Mouse (Mus musculus): ENCODE data around the gene Myoz1. TPM values are rescaled to one million over a fixed set of nuclear protein-coding genes. Genes with fewer than 3 reads are reported as not detected.

The Myoz1 gene
- not detected for total RNA-seq (2023)

DNA sequence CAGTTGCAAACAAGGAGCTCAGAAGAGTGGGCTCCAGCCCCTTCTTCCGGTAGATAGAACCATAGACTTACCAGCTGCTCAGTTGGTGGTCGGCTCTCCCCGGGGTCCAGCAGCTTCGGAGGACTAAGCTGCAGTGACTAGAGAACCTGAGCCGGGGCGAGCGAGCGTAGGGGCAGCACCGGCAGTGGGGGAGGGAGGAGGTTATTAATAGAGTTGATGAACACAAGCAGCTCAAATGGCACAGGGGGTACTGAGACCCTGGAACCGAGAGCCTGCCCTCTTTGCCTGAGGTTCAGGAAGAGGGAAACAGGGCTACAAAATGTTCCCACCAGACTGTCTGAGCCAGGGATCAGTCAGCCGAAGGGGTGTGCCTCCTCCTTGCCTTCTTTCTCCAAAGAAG lies at the start of gene Myoz1:
Gene Myoz1 (minus strand): TSS at position 180 of the 400 bp plus-strand sequence.

DNA sequence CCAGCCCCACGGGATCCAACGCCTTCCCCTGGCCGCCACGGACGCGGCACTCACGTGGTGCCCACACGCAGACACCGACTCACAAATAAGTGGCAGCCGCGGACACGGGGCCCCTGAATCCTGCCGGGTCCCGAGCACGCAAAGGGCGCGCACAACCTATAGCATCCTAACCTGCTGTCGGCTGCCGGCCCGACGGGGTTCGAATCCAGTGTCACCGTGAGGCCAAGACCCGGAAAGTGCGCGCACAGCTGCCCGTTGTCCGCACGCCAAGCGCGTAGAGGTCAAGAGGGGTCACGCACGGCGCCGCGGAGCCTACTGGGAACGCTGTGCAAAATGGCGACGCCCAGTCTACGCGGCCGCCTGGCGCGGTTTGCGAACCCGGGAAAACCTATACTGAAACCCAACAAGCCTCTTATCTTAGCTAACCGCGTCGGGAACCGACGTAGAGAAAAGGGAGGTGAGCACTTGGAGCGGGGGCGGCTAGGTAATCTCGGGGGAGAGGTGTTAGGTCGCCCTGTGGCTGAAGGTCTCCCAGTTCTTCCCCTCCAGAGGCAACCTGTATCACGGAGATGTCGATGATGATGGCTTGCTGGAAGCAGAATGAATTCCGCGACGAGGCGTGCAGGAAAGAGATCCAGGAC lies 46.5 kb upstream of the Myoz1 start, which contains the start of gene Chchd1:
Gene Chchd1 (plus strand): TSS at position 266 of the 641 bp plus-strand sequence.

DNA sequence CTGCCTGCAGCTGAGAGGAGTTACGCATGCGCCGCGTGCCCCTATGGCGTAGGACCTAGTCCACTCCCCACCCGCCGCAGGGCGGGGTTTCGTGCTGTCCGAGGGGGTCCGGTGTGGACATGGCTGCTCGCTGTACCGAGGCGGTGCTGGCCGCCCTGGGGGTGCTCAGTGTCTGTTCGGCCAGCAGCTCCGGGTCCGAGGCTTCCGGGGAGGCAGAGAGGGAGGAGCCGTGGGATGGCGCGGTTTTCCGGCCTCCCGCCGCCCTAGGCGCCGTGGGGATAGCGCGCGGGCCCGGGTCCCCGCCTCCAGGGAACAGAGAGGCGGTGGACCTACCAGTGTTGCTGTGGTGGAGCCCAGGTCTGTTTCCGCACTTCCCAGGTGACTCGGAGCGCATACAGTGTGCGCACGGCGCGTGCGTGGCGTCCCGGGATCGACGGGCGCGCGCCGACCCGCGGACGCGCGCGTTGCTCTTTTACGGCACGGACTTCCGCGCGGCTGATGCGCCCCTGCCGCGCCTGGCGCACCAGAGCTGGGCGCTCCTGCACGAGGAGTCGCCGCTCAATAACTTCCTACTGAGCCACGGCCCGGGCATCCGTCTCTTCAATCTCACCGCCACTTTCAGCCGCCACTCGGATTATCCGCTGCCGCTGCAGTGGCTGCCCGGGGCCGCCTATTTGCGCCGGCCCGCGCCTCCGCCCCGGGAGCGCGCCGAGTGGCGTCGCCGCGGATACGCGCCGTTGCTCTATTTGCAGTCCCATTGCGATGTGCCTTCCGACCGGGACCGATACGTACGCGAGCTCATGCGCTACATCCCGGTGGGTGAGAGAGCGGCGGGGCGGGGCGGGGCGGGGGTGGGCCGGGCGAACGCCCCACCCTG lies 38.8 kb upstream of the Myoz1 start, which contains the start of gene Fut11:
Gene Fut11 (plus strand): TSS at position 85 of the 877 bp plus-strand sequence.

DNA sequence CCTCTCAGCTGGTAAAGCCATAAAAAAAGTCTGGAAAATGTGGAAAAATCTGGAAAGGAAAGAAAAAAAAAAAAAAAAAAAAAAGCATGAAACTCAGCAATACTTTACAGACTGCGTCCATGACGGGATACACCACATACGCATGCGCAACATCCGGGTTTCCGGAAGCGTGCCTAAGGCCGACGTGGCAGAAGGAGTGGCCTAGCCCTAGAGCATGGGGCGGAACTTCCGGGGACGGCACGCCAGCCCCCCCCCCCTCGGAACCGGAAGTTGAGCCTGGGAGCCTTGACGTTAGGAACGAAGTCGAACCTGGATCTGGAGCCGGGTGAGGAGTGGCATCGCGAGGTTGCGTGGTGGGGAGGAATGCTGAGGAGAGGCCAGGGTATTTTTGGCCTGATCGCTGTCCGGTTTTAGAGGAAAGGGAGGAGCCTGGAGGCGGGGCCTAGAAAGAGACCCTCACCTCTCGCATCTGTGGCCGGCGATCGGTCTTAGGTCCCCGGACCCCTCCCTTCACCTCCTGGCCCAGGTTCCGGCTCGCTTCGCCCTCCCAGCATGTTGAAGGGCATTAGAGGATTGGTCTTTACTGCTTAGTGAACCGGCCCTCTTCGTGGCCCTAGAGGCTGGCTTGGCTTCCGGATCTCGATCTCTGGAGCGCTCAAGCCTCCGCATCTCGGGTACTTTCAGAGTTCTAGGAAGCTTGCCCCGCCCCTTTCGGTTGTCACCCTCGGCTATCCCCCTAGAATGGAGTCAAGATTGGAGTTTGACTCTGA lies 17.9 kb upstream of the Myoz1 start, which contains the start of gene Sec24c:
Gene Sec24c (plus strand): TSS at position 245 of the 770 bp plus-strand sequence.

GRCm38 (mm10) chr14:20668154-20668810 lies 11.9 kb upstream of the Myoz1 start, which contains the start of gene Synpo2l:
Gene Synpo2l (minus strand): TSS chr14:20668354.

GRCm38 (mm10) chr14:20640644-20641437 lies 15.5 kb downstream of the Myoz1 start, which contains the start of gene Usp54:
Gene Usp54 (minus strand): TSS chr14:20641063.

Other genes starting within 250 kb of the Myoz1 start
- 1 to 10 TPM; 1.1 to 1.2 TPM for gene Cfap70, start 204.3 kb downstream of the Myoz1 start, total RNA-seq (2023)
- gene Anxa7, start 176.4 kb downstream of the Myoz1 start, total RNA-seq (2023) = 10 to 100 TPM; 57.4 to 67.5 TPM
- 1 to 10 TPM; 5.6 to 8.4 TPM for gene Mss51, start 159.6 kb downstream of the Myoz1 start, total RNA-seq (2023)
- gene Ppp3cb, start 110.0 kb downstream of the Myoz1 start, total RNA-seq (2023) = 100 to 1,000 TPM; 109 to 120 TPM
- 1 to 10 TPM; 5.1 to 5.2 TPM for gene Usp54, start 15.5 kb downstream of the Myoz1 start, total RNA-seq (2023)
- gene Synpo2l, start 11.8 kb upstream of the Myoz1 start, total RNA-seq (2023) = not detected
- gene Sec24c, start 17.8 kb upstream of the Myoz1 start, total RNA-seq (2023) = 100 to 1,000 TPM; 260 to 268 TPM
- 10 to 100 TPM in 1 of 2 experiments, 1 to 10 TPM in 1; 9.5 to 10.5 TPM for gene Fut11, start 38.4 kb upstream of the Myoz1 start, total RNA-seq (2023)
- 10 to 100 TPM; 36.8 to 40.7 TPM for gene Chchd1, start 46.5 kb upstream of the Myoz1 start, total RNA-seq (2023)
- gene Zswim8, start 51.0 kb upstream of the Myoz1 start, total RNA-seq (2023) = 100 to 1,000 TPM; 175 to 196 TPM
- 10 to 100 TPM; 60.4 to 71.2 TPM for gene Ndst2, start 78.0 kb upstream of the Myoz1 start, total RNA-seq (2023)
- 10 to 100 TPM; 20.3 to 21.6 TPM for gene Camk2g, start 137.5 kb upstream of the Myoz1 start, total RNA-seq (2023)
- gene Plau, start 180.1 kb upstream of the Myoz1 start, total RNA-seq (2023) = 1 to 10 TPM; 1.2 to 1.6 TPM